Mouse (Mus musculus): ENCODE data around the gene Rwdd2b. TPM values are rescaled to one million over a fixed set of nuclear protein-coding genes. Genes with fewer than 3 reads are reported as not detected.

The Rwdd2b gene
- polyA plus RNA-seq, 1 experiment from 2014 or later, result 12.9 TPM

DNA sequence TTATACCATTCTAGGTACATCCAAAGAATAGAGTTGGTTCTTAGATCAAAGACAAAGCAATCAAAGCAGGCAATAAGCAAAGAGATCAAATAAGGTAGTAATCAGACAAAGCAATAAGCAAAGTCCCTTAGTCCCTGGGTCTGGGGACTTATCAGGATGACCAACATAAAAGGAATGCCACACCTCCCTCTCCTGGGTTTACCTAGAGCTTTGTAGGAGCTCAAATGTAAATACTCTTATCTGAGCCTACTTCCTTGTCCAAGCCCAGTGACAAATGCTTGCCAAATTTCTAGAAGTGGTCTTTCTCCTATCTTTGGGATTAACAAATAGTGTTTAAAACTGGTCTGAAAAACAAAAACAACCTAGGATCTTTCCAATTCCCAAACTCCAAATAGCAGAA, 2.9 kb upstream of the Rwdd2b start:
- ATAC-seq (ENCODE audit: low FRiP score, low read depth), result no peak
- no peak overlapping the region for H3K4me2 ChIP-seq (replicated peaks)
- no peaks in the 10 kb centered on the region for H3K36me3 ChIP-seq
- H3K9ac ChIP-seq, result no peak overlapping the region
- H3K4me1 ChIP-seq, result peaks cover 5% of the 10 kb centered on the region; the same call in 1 of the 2 replicates
- no peaks in the 10 kb centered on the region for H3K9me3 ChIP-seq
- H3K4me3 ChIP-seq, result no peak overlapping the region
- no peaks in the 10 kb centered on the region for H3K27me3 ChIP-seq (replicated peaks)
- no peak overlapping the region for H3K27ac ChIP-seq

DNA sequence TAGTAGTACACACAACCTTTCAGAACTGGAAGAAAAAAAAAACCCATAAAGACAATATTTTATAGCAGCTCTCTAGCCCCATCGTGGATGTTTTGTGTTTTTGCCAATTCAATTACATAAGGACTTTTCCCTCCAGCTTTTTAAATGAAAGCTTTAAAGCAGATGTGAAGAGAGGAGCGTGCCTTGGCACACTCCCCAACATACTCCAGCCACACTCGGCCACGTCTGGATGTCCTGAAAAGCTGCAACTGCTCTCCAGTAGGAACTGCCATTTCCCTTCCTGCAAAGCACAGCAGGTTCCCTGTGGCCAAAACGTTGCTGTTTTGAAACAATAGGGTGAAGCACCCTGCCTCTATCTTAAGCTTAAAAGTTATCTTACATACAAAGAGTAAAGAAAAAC, 1.9 kb upstream of the Rwdd2b start:
- Histone ChIP-seq H3K36me3 (no peaks in the 10 kb centered on the region), H3K27me3 (replicated peaks) (no peaks in the 10 kb centered on the region), H3K27ac (no peak overlapping the region), H3K9me3 (no peaks in the 10 kb centered on the region), H3K9ac (no peak overlapping the region), H3K4me2 (replicated peaks) (no peak overlapping the region), H3K4me3 (no peak overlapping the region), H3K4me1 (peaks cover 5% of the 10 kb centered on the region; the same call in 1 of the 2 replicates)
- ATAC-seq (ENCODE audit: low FRiP score, low read depth), result no peak
- 55% methylated on average over 5 of the region's 5 CpGs for WGBS

DNA sequence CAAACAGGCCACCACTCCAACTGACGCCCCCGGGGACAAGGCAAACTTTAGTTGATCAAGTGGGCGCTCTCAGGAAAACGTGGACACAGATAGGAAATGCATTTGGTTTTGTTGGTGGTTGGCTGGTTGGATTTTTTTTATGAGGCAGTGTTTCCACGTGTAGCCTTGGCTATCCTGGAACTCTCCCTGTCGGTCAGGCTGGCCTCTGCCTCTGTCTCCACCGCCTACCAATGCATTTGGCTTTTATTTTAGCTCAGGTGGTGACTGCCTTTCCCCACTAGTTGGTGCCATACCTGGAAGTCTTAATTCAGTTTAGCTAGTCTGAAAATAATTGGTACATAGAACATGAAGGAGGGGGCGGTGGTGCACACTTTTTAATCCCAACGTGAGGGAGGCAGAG, 716 bp upstream of the Rwdd2b start:
- Histone ChIP-seq H3K27ac (no peak overlapping the region), H3K36me3 (no peaks in the 10 kb centered on the region), H3K9ac (peak overlapping the region; percentile 87), H3K4me2 (replicated peaks) (peak overlapping the region; percentile 79), H3K9me3 (no peaks in the 10 kb centered on the region), H3K27me3 (replicated peaks) (no peaks in the 10 kb centered on the region), H3K4me3 (peak overlapping the region; percentile 80), H3K4me1 (peaks cover 5% of the 10 kb centered on the region; the same call in 1 of the 2 replicates)
- WGBS, result 30% methylated on average over 9 of the region's 9 CpGs
- ATAC-seq (ENCODE audit: low FRiP score, low read depth), result 0 out of 2 replicates have a peak, but pooled peaks have one; percentile 5

DNA sequence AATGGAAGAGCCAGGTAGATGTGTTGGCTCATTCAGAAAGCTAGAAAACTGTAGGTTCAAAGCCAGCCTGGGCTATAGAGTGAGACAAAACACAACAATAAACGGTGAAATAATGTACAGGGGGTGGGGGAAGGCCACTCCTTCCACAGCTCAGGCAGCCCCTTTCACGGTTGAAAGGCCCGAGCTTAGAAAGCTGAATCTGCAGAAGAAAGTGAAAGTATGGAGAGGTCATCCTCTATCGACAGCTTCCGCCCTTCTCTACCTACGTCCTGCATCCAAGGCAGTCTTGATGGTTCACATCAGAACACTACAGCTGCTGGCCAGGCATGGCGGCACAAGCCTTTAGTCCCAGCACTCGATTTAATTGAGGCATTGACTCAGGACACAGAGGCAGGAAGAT, 1.7 kb downstream of the Rwdd2b start:
- Histone ChIP-seq H3K4me3 (no peak overlapping the region), H3K27me3 (replicated peaks) (no peaks in the 10 kb centered on the region), H3K4me2 (replicated peaks) (no peak overlapping the region), H3K9me3 (no peaks in the 10 kb centered on the region), H3K27ac (no peak overlapping the region), H3K36me3 (no peaks in the 10 kb centered on the region), H3K4me1 (peaks cover 5% of the 10 kb centered on the region; the same call in 1 of the 2 replicates), H3K9ac (no peak overlapping the region)
- 90% methylated on average over 8 of the region's 8 CpGs for WGBS
- no peak for ATAC-seq (ENCODE audit: low FRiP score, low read depth)

DNA sequence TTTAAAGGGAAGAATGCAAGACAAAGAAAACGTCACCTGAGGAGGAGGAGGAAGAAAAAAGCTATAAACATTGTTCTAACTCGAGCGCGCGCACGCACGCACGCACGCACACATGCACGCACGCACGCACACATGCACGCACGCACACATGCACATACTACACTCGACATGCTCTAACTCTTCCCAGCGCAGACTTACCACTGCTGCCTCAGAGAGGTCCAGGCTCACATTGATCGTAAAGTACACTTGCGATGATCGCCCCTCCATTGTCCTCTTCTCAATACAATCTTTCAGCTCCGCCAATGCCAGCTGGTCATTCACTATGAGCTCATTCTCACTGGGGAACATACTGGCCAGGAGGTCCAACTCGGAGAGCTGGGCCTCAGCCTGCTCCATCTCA, 3.3 kb downstream of the Rwdd2b start:
- H3K4me3 ChIP-seq, result no peak overlapping the region
- no peak overlapping the region for H3K27ac ChIP-seq
- no peaks in the 10 kb centered on the region for H3K27me3 ChIP-seq (replicated peaks)
- ATAC-seq (ENCODE audit: low FRiP score, low read depth), result no peak
- WGBS, result 90% methylated on average over 21 of the region's 21 CpGs
- H3K4me2 ChIP-seq (replicated peaks), result no peak overlapping the region
- no peaks in the 10 kb centered on the region for H3K36me3 ChIP-seq
- H3K4me1 ChIP-seq, result peaks cover 5% of the 10 kb centered on the region; the same call in 1 of the 2 replicates
- H3K9ac ChIP-seq, result no peak overlapping the region
- no peaks in the 10 kb centered on the region for H3K9me3 ChIP-seq

DNA sequence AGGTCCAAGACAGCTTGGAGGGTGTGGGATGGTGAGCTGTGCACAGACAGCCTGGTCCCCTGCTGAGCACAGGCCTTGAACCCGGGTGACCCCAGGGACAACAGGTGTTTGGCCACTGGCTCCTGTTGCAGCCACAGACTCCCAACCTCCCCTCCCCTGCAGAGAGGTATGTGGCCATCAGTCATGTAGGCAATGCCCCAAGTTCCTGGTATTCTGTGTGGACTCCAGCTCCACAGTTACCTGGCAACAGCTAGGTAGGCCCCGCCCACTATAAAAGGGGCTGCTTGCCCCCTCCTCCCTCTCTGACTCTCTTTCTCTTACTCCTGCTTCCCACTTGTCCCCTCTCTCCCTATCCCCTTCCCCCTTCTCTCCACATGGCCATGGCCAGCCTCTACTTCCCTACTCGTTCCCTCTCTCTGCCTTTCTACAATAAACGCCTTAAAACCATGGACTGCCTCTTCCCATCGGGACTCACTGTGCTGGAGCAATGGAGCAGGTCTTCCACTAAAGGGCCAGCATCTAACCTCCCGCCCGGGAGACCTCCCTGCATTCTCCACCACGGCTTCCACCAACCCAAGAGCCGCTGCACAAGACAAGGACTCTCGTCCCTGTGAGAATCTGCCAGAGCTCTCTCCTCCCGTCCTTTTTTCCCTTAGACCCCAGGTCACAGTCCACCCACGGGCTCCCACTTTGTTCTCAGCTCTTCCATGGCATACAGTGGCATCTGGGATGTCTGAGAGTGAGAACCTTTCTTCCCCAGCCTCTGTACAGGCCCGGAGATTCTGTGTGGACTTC, 4.8 kb downstream of the Rwdd2b start:
- ATAC-seq (ENCODE audit: low FRiP score, low read depth), result no peak
- WGBS, result 86% methylated on average over 13 of the region's 13 CpGs
- no peaks in the 10 kb centered on the region for H3K36me3 ChIP-seq
- no peaks in the 10 kb centered on the region for H3K9me3 ChIP-seq
- H3K27ac ChIP-seq, result no peak overlapping the region
- H3K27me3 ChIP-seq (replicated peaks), result no peaks in the 10 kb centered on the region
- no peak overlapping the region for H3K9ac ChIP-seq
- H3K4me2 ChIP-seq (replicated peaks), result no peak overlapping the region
- no peak overlapping the region for H3K4me3 ChIP-seq
- peaks cover 6% of the 10 kb centered on the region for H3K4me1 ChIP-seq

DNA sequence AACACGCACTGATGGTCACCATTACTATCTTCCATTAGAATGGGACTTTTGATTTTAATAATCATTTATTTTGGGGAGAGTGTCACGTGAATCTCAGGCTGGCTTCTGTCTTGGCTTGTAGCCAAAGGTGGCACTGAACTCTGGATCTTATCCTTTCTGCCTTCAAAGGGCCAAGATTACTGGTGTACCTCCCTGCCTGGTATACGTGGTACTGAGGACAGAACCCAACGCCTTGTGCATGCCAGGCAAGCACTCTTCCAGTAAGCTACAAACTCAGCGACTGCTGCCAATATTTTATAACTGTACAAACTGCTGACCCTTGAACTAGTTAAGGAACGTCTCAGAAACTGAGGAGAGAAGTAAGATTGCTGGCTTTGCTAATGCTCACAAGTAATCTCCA, 5.4 kb downstream of the Rwdd2b start:
- H3K27me3 ChIP-seq (replicated peaks), result no peaks in the 10 kb centered on the region
- no peaks in the 10 kb centered on the region for H3K9me3 ChIP-seq
- H3K27ac ChIP-seq, result no peak overlapping the region
- H3K9ac ChIP-seq, result no peak overlapping the region
- H3K4me3 ChIP-seq, result no peak overlapping the region
- 86% methylated on average over 6 of the region's 6 CpGs for WGBS
- no peaks in the 10 kb centered on the region for H3K36me3 ChIP-seq
- H3K4me1 ChIP-seq, result peaks cover 6% of the 10 kb centered on the region
- no peak for ATAC-seq (ENCODE audit: low FRiP score, low read depth)
- H3K4me2 ChIP-seq (replicated peaks), result no peak overlapping the region

DNA sequence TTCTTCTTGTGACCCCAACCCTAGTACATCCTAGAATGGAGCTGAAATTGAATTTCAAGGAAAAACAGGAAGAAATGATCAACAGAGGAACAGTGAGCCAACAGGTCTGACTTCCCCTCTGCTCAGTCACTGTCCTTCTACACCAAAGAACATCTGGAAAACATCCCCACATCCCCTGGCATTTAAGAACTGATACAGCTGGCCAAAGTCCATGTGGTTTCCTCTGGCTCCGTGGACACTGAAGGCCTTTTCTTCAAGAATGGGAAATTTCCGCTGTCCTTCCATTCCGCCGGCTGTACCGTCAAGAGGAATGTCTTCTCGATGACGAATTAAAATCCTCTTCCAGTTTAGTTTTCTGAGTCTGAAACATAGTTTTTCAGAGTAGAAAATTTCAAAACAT, 6.1 kb downstream of the Rwdd2b start:
- Histone ChIP-seq H3K27me3 (replicated peaks) (no peaks in the 10 kb centered on the region), H3K27ac (no peak overlapping the region), H3K36me3 (no peaks in the 10 kb centered on the region), H3K9ac (no peak overlapping the region), H3K4me1 (peaks cover 6% of the 10 kb centered on the region), H3K4me2 (replicated peaks) (no peak overlapping the region), H3K4me3 (no peak overlapping the region), H3K9me3 (no peaks in the 10 kb centered on the region)
- no peak for ATAC-seq (ENCODE audit: low FRiP score, low read depth)
- WGBS, result 93% methylated on average over 7 of the region's 7 CpGs

DNA sequence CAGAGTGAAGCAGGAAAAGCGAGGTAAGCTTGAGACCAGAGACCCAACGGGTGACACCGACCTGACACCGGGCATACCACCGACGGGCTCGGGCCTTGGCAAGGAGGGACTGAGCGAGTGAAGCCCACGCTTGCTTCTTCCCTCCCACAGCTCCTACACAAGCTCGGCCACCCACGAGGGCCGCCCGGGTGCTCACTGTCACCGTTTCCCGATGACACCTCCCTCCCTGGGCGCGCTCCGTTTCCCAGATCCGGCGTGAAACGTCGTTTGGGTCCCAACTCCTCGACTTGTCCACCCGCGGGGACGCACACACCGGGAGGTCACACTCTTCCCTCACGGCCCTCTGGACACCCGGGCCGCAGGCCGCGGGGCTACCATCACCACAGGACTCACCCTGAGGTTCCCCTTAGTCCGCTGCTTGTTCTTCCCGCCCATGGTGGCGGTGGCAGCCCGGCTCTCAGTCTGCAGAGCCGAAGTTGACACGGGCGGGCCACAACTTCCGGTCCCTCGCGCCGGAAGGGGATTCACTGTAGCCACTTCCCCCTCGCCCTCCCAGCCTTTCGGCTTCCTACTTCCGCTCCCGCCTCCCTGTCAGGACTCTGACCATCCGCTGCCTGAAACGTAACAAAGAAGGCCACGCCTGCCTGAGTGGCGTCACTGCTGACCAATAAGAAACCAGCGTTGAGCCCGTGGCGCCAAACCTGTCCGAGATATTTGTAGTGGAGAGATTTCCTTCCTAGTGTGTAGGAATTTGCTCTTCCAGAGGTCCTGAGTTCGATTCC, 8.1 kb downstream of the Rwdd2b start, which contains the start of gene Ltn1:
Ltn1 (minus strand) TSS at position 580 of the 782 bp plus-strand sequence.
- H3K9ac ChIP-seq, result peak within 1 kb of the TSS; percentile 73
- under 1% methylated on average over 56 of the region's 56 CpGs for WGBS
- peak within 1 kb of the TSS; percentile 71 for H3K4me3 ChIP-seq
- no peaks in the 10 kb centered on the region for H3K36me3 ChIP-seq
- peak within 1 kb of the TSS; percentile 91 for H3K4me2 ChIP-seq (replicated peaks)
- H3K27me3 ChIP-seq (replicated peaks), result no peaks in the 10 kb centered on the region
- no peak within 1 kb of the TSS for H3K27ac ChIP-seq
- no peaks in the 10 kb centered on the region for H3K9me3 ChIP-seq
- ATAC-seq (ENCODE audit: low FRiP score, low read depth), result peak; percentile 100
- H3K4me1 ChIP-seq, result peaks cover 6% of the 10 kb centered on the region

DNA sequence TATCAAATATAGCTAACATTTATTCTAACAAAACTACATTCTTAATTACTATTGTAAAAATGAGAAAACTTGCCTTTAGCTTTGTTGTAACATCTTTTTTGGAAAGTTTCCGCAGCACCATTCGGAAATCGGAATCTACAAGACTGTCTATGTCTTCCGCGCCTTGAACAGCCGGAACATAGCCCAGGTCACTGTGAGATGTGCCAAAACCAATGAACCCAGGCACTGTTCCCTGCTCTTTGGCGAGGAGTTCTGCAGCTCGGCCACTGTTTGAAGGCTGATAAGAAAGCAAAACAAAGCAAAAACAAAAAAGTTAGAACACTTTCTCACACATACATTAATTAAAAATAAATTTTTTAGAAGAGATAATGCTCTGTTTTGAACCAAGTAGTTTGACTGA, 12.9 kb downstream of the Rwdd2b start:
- Histone ChIP-seq H3K4me3 (no peak overlapping the region), H3K36me3 (peaks cover 35% of the 10 kb centered on the region), H3K27ac (no peak overlapping the region), H3K9me3 (no peaks in the 10 kb centered on the region), H3K9ac (no peak overlapping the region), H3K4me1 (peaks cover 6% of the 10 kb centered on the region), H3K4me2 (replicated peaks) (no peak overlapping the region), H3K27me3 (replicated peaks) (no peaks in the 10 kb centered on the region)
- ATAC-seq (ENCODE audit: low FRiP score, low read depth), result no peak
- WGBS, result 97% methylated on average over 8 of the region's 8 CpGs

DNA sequence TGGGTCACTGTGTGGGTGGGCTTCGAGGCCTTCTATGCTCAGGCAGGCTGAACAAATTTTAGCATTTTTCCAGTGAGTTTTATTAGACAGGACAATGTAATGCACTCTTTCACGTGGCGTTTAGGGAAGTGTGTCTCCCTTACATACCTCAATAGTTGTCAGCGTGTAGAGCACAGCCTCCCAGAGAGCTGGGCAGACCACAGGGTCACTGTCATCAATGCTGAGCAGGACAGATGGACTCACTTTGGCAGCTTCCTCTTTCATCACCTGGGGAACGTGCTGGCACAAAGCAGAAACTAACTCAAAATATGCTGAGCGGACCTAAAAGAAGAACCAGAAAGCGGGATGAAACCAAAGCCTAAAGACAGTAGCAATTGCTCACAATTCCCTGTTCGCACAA, 19.7 kb downstream of the Rwdd2b start:
- Histone ChIP-seq H3K9me3 (peaks cover 12% of the 10 kb centered on the region; the same call in 1 of the 2 replicates), H3K4me1 (no peaks in the 10 kb centered on the region), H3K36me3 (peaks cover 90% of the 10 kb centered on the region), H3K27me3 (replicated peaks) (no peaks in the 10 kb centered on the region), H3K27ac (no peak overlapping the region), H3K4me2 (replicated peaks) (no peak overlapping the region), H3K4me3 (no peak overlapping the region), H3K9ac (no peak overlapping the region)
- WGBS, result 96% methylated on average over 8 of the region's 8 CpGs
- no peak for ATAC-seq (ENCODE audit: low FRiP score, low read depth)

DNA sequence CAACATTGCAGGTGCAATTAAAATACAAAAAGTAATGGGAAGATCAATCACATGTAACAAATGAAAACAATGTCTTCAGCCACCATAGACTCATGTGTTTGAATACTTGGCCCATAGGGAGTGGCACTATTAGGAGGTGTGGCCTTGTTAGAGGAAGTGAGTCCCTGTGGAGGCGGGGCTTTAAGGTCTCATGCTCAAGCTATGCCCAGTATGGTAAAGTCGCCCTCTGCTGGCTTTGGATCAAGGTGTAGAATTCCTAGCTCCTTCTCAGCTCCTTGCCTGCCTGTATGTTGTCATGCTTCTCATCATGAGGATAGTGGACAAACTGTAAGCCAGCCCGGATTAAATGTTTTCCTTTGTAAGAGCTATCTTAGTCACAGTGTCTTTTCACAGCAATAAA, 35.4 kb downstream of the Rwdd2b start:
- Histone ChIP-seq H3K9ac (no peak overlapping the region), H3K9me3 (no peaks in the 10 kb centered on the region), H3K4me1 (no peaks in the 10 kb centered on the region), H3K4me3 (no peak overlapping the region), H3K27me3 (replicated peaks) (no peaks in the 10 kb centered on the region), H3K4me2 (replicated peaks) (no peak overlapping the region), H3K36me3 (peaks cover 82% of the 10 kb centered on the region), H3K27ac (no peak overlapping the region)
- 81% methylated on average over 3 of the region's 3 CpGs for WGBS
- no peak for ATAC-seq (ENCODE audit: low FRiP score, low read depth)

Measured in neural tube, embryonic 12.5 days (tissue).